Mouse (Mus musculus): ENCODE results near the gene Strip2.

DNA sequence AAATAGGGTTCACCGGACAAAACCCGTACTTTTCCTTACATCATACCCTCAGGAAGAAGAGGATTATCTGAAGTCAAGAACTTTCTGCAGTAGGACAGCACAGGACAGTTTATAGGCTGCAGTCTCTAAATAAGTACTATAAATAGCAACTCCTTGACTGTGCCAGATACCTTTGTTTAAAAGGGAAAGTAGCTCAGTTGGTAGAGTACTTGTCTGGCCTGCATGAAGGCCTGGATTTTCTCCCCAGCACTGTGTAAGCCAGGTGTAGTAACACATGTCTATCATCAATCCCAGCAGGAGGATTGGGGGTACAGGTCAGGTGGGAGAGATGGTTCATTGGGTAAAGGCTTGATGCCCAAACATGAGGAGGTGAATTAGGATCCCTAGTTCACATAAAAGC, 34.9 kb upstream of the Strip2 start:
- TF ChIP-seq CTCF (conservative IDR thresholded peaks at IDR 0.05 in 1 of 2, IDR thresholded peaks at IDR 0.05 in 1 of 2; ENCODE audit: low read depth in 2 of 2, low read length in 2 of 2) = no peak
- TF ChIP-seq ZMIZ1 (IDR thresholded peaks at IDR 0.05; ENCODE audit: low read depth, low read length) = no peak
- no peak for TF ChIP-seq EP300 (IDR thresholded peaks at IDR 0.05; ENCODE audit: low read length)
- no peak for TF ChIP-seq NRF1 (IDR thresholded peaks at IDR 0.05; ENCODE audit: low read depth, low read length)
- no peak for TF ChIP-seq MXI1 (IDR thresholded peaks at IDR 0.05; ENCODE audit: low read depth, low read length)
- TF ChIP-seq CHD1 (IDR thresholded peaks at IDR 0.05; ENCODE audit: low read depth, low read length) = no peak
- no peak for TF ChIP-seq POLR2A (IDR thresholded peaks at IDR 0.05; ENCODE audit: low read depth, low read length)
- TF ChIP-seq TCF12 (IDR thresholded peaks at IDR 0.05; ENCODE audit: low read depth, low read length) = no peak
